Mouse (Mus musculus) embryonic facial prominence, embryonic 15.5 days (tissue): ENCODE measurements around the gene Spata2. TPM values are rescaled to one million over a fixed set of nuclear protein-coding genes. Genes with fewer than 3 reads are reported as not detected.

Experiments
- ATAC-seq: fragments of 200-750 bp; cut with Nextera tagmentation; 2 replicates; pipeline ENCODE4 v1.8.0; 2017; ENCODE audit warnings: low read depth, moderate TSS enrichment; ENCODE audit not compliant: insufficient number of reproducible peaks, low FRiP score, low TSS enrichment
- H3K27ac ChIP-seq: fragments of 300-500 bp; sonication (generic); replicated peaks from 2 replicates; pipeline ENCODE4 v1.5.1; 2015; ENCODE audit warnings: mild to moderate bottlenecking, inconsistent platforms
- H3K27me3 ChIP-seq: fragments of 300-500 bp; sonication (generic); 2 replicates; pipeline ENCODE4 v1.6.1; 2015; ENCODE audit warnings: inconsistent platforms
- H3K36me3 ChIP-seq: fragments of 300-500 bp; sonication (generic); 2 replicates; pipeline ENCODE4 v1.6.1; 2015; ENCODE audit warnings: mild to moderate bottlenecking, inconsistent platforms
- H3K4me1 ChIP-seq: fragments of 300-500 bp; sonication (generic); 2 replicates; pipeline ENCODE4 v1.6.1; 2015; ENCODE audit warnings: inconsistent platforms
- H3K4me2 ChIP-seq: fragments of 300-500 bp; sonication (generic); replicated peaks from 2 replicates; pipeline ENCODE4 v1.6.1; 2015; ENCODE audit warnings: mild to moderate bottlenecking, inconsistent platforms
- H3K4me3 ChIP-seq: fragments of 300-500 bp; sonication (generic); replicated peaks from 2 replicates; pipeline ENCODE4 v1.5.1; 2015; ENCODE audit warnings: mild to moderate bottlenecking, inconsistent platforms
- H3K9ac ChIP-seq: fragments of 300-500 bp; sonication (generic); 2 replicates; pipeline ENCODE4 v1.6.1; 2015; ENCODE audit warnings: inconsistent platforms
- H3K9me3 ChIP-seq: fragments of 300-500 bp; sonication (generic); replicated peaks from 2 replicates; pipeline ENCODE4 v1.6.1; 2016; ENCODE audit warnings: inconsistent platforms
- WGBS: fragments of 180-500 bp; shearing (Covaris S2); methylation state at CpG from one replicate; pipeline ENCODE4 v1.1.7; 2015; 5-methylcytosine and 5-hydroxymethylcytosine counted together
- polyA plus RNA-seq: library from polyadenylated mRNA; unstranded; fragments of >200 nt; fragmentation: Nextera tagmentation; extraction: Ambion mirVana; gene quantifications from 2 replicates; pipeline ENCODE4 v1.2.1, GENCODE M21; 2015

The Spata2 gene
- polyA plus RNA-seq, 1 experiment from 2014 or later: 16.2 TPM

- whole genome bisulfite sequencing: 77% methylated on average over 5 of the region's 5 CpGs
- no peaks in the 10 kb centered on the region for H3K4me1 ChIP-seq
- peaks cover 40% of the 10 kb centered on the region; the same call in 1 of the 2 replicates for H3K36me3 ChIP-seq
- no peak overlapping the region for H3K4me2 ChIP-seq
- no peak overlapping the region for H3K4me3 ChIP-seq
- H3K9ac ChIP-seq: no peak overlapping the region
- ATAC-seq: no peak
- no peaks in the 10 kb centered on the region for H3K27me3 ChIP-seq
- H3K27ac ChIP-seq: no peak overlapping the region
- no peaks in the 10 kb centered on the region for H3K9me3 ChIP-seq
Observed at GRCm38 (mm10) chr2:167436371-167436770, 56.3 kb downstream of the Spata2 start.

- Histone ChIP-seq H3K27me3 (no peaks in the 10 kb centered on the region), H3K36me3 (peaks cover 37% of the 10 kb centered on the region; the same call in 1 of the 2 replicates), H3K9me3 (no peaks in the 10 kb centered on the region), H3K9ac (no peak overlapping the region), H3K4me1 (no peaks in the 10 kb centered on the region), H3K27ac (no peak overlapping the region), H3K4me3 (no peak overlapping the region), H3K4me2 (no peak overlapping the region)
- no peak for ATAC-seq
- 98% methylated on average over 2 of the region's 2 CpGs for WGBS
Observed at GRCm38 (mm10) chr2:167435631-167436030, 57.1 kb downstream of the Spata2 start.

- WGBS: 91% methylated on average over 6 of the region's 6 CpGs
- Histone ChIP-seq H3K4me3 (no peak overlapping the region), H3K4me2 (no peak overlapping the region), H3K9ac (no peak overlapping the region), H3K9me3 (no peaks in the 10 kb centered on the region), H3K27me3 (no peaks in the 10 kb centered on the region), H3K4me1 (no peaks in the 10 kb centered on the region), H3K36me3 (peaks cover 31% of the 10 kb centered on the region; the same call in 1 of the 2 replicates), H3K27ac (no peak overlapping the region)
- no peak for ATAC-seq
Observed at GRCm38 (mm10) chr2:167434570-167434969, 58.1 kb downstream of the Spata2 start.

DNA sequence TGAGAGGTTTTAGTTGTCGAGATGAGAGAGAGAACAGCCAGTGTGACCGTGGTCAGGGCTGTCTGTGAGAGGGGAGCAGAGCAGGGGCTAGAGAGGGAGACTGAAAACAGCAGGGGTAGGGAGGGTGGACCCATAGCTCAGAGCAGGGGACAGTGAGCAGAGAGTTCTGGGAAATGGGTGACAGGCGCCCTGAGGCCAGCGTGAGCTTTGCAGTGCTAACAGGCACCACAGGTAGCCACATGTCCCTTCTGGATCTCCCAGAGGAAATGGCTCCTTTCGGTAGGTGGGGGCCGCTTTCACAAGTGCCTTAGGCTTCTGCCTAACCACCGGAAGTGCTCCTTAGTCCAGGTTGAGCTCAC is 61.3 kb downstream of the Spata2 start:
- no peak overlapping the region for H3K4me3 ChIP-seq
- H3K4me2 ChIP-seq: no peak overlapping the region
- H3K4me1 ChIP-seq: no peaks in the 10 kb centered on the region
- no peak overlapping the region for H3K9ac ChIP-seq
- peaks cover 42% of the 10 kb centered on the region for H3K36me3 ChIP-seq
- 66% methylated on average over 7 of the region's 7 CpGs for WGBS
- no peak overlapping the region for H3K27ac ChIP-seq
- H3K27me3 ChIP-seq: no peaks in the 10 kb centered on the region
- no peaks in the 10 kb centered on the region for H3K9me3 ChIP-seq
- no peak for ATAC-seq

Other genes starting within 250 kb of the Spata2 start
- 11.5 and 14.8 TPM in 2 replicates for gene B4galt5, start 143.7 kb downstream of the Spata2 start, polyA plus RNA-seq
- 17.0 and 20.5 TPM in 2 replicates for gene Slc9a8, start 71.2 kb downstream of the Spata2 start, polyA plus RNA-seq
- gene Rnf114, start 242 bp downstream of the Spata2 start, polyA plus RNA-seq: 79.2 and 80.1 TPM in 2 replicates
- 82.9 and 104 TPM in 2 replicates for gene Snai1, start 45.3 kb upstream of the Spata2 start, polyA plus RNA-seq
- 292 and 294 TPM in 2 replicates for gene Ube2v1, start 139.2 kb upstream of the Spata2 start, polyA plus RNA-seq
- 6.1 and 10.0 TPM in 2 replicates for gene Gm20431, start 168.6 kb upstream of the Spata2 start, polyA plus RNA-seq
- gene Cebpb, start 196.0 kb upstream of the Spata2 start, polyA plus RNA-seq: 41.9 and 42.0 TPM in 2 replicates
- gene Tmem189, start 196.9 kb upstream of the Spata2 start, polyA plus RNA-seq: 43.7 and 44.3 TPM in 2 replicates